Mouse (Mus musculus) mature B cell (primary cell): Measurements from ENCODE around the gene Ppp1r12b.

Source experiments
- in situ Hi-C: fragments of 300-500 bp; cut with MboI; formaldehyde crosslinking; loops from 2 replicates; pipeline ENCODE4 v1.14.3; 2019

Gene Ppp1r12b

GRCm38 (mm10) chr1:134763250-134763649 lies 192.5 kb downstream of the Ppp1r12b start:
- in situ Hi-C loops = no loop called here

GRCm38 (mm10) chr1:134761534-134761933 lies 194.2 kb downstream of the Ppp1r12b start:
- in situ Hi-C loops = no loop called here

GRCm38 (mm10) chr1:134760642-134761041 lies 195.1 kb downstream of the Ppp1r12b start:
- in situ Hi-C loops = no loop called here

- in situ Hi-C loops = no loop called here
Observed at GRCm38 (mm10) chr1:134759133-134759532, 196.6 kb downstream of the Ppp1r12b start.

- in situ Hi-C loops = no loop called here
Observed at GRCm38 (mm10) chr1:134757230-134757629, 198.5 kb downstream of the Ppp1r12b start.

- in situ Hi-C loops = no loop called here
Observed at GRCm38 (mm10) chr1:134756190-134756873, 199.4 kb downstream of the Ppp1r12b start.

GRCm38 (mm10) chr1:134755548-134756189 lies 200.1 kb downstream of the Ppp1r12b start:
- in situ Hi-C loops = no loop called here

GRCm38 (mm10) chr1:134754818-134755217 lies 200.9 kb downstream of the Ppp1r12b start:
- in situ Hi-C loops = no loop called here

GRCm38 (mm10) chr1:134753751-134754630 lies 201.8 kb downstream of the Ppp1r12b start:
- in situ Hi-C loops = no loop called here

- in situ Hi-C loops = no loop called here
Observed at GRCm38 (mm10) chr1:134752447-134752846, 203.3 kb downstream of the Ppp1r12b start.

GRCm38 (mm10) chr1:134749889-134750288 lies 205.9 kb downstream of the Ppp1r12b start:
- in situ Hi-C loops = no loop called here

- in situ Hi-C loops = no loop called here
Observed at GRCm38 (mm10) chr1:134747236-134748174, 208.2 kb downstream of the Ppp1r12b start.

GRCm38 (mm10) chr1:134745648-134746047 lies 210.1 kb downstream of the Ppp1r12b start:
- in situ Hi-C loops = no loop called here

GRCm38 (mm10) chr1:134741946-134742661 lies 213.6 kb downstream of the Ppp1r12b start:
- in situ Hi-C loops = no loop called here

GRCm38 (mm10) chr1:134741433-134741832 lies 214.3 kb downstream of the Ppp1r12b start:
- in situ Hi-C loops = no loop called here

GRCm38 (mm10) chr1:134737463-134737862 lies 218.3 kb downstream of the Ppp1r12b start:
- in situ Hi-C loops = no loop called here

- in situ Hi-C loops = no loop called here
Observed at GRCm38 (mm10) chr1:134733659-134734058, 222.1 kb downstream of the Ppp1r12b start.

- in situ Hi-C loops = no loop called here
Observed at GRCm38 (mm10) chr1:134727256-134727655, 228.5 kb downstream of the Ppp1r12b start.

GRCm38 (mm10) chr1:134726480-134726879 lies 229.3 kb downstream of the Ppp1r12b start:
- in situ Hi-C loops = no loop called here

- in situ Hi-C loops = no loop called here
Observed at GRCm38 (mm10) chr1:134725276-134725675, 230.5 kb downstream of the Ppp1r12b start.

GRCm38 (mm10) chr1:134722891-134723290 lies 232.9 kb downstream of the Ppp1r12b start:
- in situ Hi-C loops = no loop called here
